Mouse (Mus musculus) gonadal fat pad, adult 2 months (tissue): ENCODE data around the gene Ap2b1. TPM values are rescaled to one million over a fixed set of nuclear protein-coding genes. Genes with fewer than 3 reads are reported as not detected.

ENCODE experiments used
- DNase-seq: peaks from one replicate; pipeline ENCODE4 v3.0.0-alpha.2; 2012; ENCODE audit warnings: low read depth
- polyA plus RNA-seq: library from polyadenylated mRNA; depleted of rRNA; stranded (reverse); fragments of >200 nt; gene quantifications from 2 replicates; pipeline ENCODE4 v1.2.3, GENCODE M21; 2012; rRNA removed

Ap2b1 gene
- polyA plus RNA-seq, 1 experiment, result 46.3 TPM

DNA sequence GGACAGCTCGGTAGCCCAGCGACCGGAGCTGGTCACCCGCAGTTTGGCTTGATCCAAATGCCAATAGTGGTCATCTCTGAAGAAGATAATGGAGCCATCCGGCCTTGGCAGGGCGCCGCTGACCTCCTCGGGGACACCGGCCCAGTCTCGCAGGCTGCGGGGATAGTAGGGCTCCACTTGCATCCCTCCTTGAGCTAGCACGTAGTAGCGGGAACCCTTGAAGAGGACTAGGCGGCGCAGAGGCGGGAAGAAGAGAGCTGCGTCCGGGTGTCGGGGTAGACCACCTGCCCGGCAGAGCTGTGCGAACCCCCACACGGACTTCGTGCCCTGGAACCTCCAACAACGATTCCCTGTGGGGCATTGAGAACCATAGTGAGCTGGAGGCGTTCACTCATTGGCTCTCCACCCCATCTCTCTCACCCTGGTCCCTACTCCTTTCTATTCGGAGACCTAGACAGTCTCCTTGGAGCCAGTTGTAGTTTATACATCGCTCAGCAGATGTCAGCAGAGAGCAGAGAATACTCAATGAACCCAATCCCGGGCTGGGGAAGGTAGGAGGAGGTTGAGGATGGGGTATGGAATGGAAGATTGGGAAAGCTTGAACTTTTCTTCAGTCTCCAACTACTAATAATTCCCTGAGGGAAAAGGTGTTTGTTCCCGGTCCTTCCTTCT lies 143.9 kb downstream of the Ap2b1 start:
- no peak for DNase-seq

GRCm38 (mm10) chr11:83443824-83444223 lies 145.0 kb downstream of the Ap2b1 start:
- no peak for DNase-seq

- DNase-seq, result no peak
These were observed 146.2 kb downstream of the Ap2b1 start for GRCm38 (mm10) chr11:83445001-83445400.

GRCm38 (mm10) chr11:83447612-83448011 lies 148.8 kb downstream of the Ap2b1 start:
- no peak for DNase-seq

GRCm38 (mm10) chr11:83448021-83448926 lies 149.4 kb downstream of the Ap2b1 start:
- DNase-seq, result no peak

DNA sequence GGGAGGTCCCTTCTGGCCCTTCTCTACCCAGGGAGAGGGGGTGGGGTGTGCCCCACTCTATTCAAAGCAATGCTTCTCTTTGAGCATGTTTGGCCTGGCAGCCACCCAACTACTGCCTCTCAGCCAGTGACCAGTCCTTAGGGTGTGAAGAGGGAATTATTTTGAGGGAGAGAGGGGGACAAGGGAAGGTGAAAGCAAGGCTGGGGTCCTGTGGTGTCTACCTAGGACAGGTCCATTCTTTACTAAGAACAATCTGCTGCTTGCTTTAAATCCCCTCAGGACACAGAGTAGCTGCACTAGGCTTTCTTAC lies 150.1 kb downstream of the Ap2b1 start:
- no peak for DNase-seq

GRCm38 (mm10) chr11:83449298-83449697 lies 150.5 kb downstream of the Ap2b1 start:
- DNase-seq, result no peak

DNA sequence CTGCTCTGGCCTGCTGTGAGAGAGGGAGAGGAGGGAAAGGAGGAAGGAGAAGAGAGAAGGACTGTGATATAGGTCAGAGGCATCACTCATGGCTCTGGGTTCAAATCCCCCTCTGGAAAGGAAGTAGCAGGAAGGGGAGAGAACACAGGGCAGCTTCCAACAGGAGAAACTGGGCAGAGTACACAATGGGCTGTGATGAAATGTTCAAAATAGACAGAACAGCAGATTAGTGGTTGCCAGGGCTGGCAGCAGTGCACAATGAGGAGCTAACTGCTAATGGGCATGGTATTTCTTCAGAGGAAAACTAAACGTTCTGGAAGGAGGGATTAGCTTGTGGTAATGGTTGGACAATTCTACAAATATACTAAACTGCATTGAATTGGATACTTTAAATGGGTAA lies 151.7 kb downstream of the Ap2b1 start:
- DNase-seq, result no peak

GRCm38 (mm10) chr11:83451281-83451680 lies 152.5 kb downstream of the Ap2b1 start:
- DNase-seq, result no peak

DNA sequence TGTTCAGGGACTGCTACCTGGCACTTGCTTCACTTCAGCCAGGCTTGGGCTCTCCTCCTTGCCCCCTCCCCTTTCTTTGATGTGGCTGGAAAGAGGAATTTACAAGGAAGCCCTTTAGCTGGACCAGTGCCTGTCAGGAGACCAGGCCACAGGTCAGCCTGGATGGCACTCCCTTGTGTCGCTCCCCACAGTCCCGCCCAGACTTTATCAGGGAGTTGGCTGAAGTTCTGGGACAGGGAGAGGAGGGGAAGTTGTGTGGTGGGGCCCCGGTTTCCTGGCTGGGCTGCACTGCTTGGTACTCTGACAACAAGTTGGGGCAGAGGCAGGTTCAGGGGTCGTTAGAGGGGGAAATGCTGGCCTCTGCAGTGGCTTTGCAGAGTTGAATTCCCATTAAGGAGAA lies 155.7 kb downstream of the Ap2b1 start:
- no peak for DNase-seq

Other genes with a start within 250 kb of the Ap2b1 start
- gene Slfn2, start 233.9 kb upstream of the Ap2b1 start, polyA plus RNA-seq, result 4.3 and 5.2 TPM in 2 replicates
- gene Slfn1, start 182.2 kb upstream of the Ap2b1 start, polyA plus RNA-seq, result 0.27 and 0.34 TPM in 2 replicates
- gene Slfn4, start 123.8 kb upstream of the Ap2b1 start, polyA plus RNA-seq, result 0.24 and 0.30 TPM in 2 replicates
- gene Slfn3, start 107.7 kb upstream of the Ap2b1 start, polyA plus RNA-seq, result 0.41 and 0.58 TPM in 2 replicates
- gene Slfn14, start 12.3 kb upstream of the Ap2b1 start, polyA plus RNA-seq, result not detected in 2 replicates
- gene Pex12, start 3.6 kb downstream of the Ap2b1 start, polyA plus RNA-seq, result 11.1 and 12.0 TPM in 2 replicates
- gene Rasl10b, start 110.1 kb downstream of the Ap2b1 start, polyA plus RNA-seq, result 1.3 and 1.6 TPM in 2 replicates
- 0.53 and 0.75 TPM in 2 replicates for gene Gas2l2, start 130.4 kb downstream of the Ap2b1 start, polyA plus RNA-seq
- 2.8 and 3.7 TPM in 2 replicates for gene 1700020L24Rik, start 138.7 kb downstream of the Ap2b1 start, polyA plus RNA-seq
- gene Mmp28, start 164.0 kb downstream of the Ap2b1 start, polyA plus RNA-seq, result 24.4 and 30.7 TPM in 2 replicates
- 9.0 and 13.5 TPM in 2 replicates for gene Taf15, start 174.1 kb downstream of the Ap2b1 start, polyA plus RNA-seq
- gene Heatr9, start 223.2 kb downstream of the Ap2b1 start, polyA plus RNA-seq, result not detected in 2 replicates
- 19.1 and 24.7 TPM in 2 replicates for gene Ccl5, start 231.5 kb downstream of the Ap2b1 start, polyA plus RNA-seq